Mouse (Mus musculus) layer of hippocampus, adult 11-12 months (tissue): ENCODE data around the gene Olfr177.

Source experiments
- DNase-seq: peaks from one replicate; pipeline ENCODE4 v3.0.0; 2022; ENCODE audit warnings: low spot score

Olfr177 gene

GRCm38 (mm10) chr16:58874668-58875067 lies at the start of gene Olfr177:
Gene Olfr177 (minus strand): TSS chr16:58874768.
- no peak for DNase-seq

DNA sequence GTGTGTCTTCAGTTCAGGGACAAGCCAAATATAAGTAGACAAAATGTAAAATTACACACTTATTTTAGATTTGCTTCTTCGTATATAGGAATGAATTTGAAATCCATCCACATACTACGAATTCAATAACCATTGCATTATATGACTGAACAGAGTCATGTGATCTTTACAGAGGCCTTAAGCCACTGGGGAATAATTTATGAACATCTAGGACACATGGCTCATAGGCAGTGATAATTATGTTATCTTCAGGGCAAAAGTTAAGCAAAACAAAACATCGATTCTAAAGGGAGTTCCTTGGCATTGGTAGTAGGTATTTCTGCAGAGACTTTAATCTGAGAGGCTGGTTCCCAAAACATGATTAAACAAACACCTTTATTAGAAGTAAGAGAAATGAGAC lies 17.4 kb upstream of the Olfr177 start, which contains the start of gene Olfr178:
Gene Olfr178 (minus strand): TSS at position 101 of the 400 bp plus-strand sequence.
- no peak for DNase-seq

DNA sequence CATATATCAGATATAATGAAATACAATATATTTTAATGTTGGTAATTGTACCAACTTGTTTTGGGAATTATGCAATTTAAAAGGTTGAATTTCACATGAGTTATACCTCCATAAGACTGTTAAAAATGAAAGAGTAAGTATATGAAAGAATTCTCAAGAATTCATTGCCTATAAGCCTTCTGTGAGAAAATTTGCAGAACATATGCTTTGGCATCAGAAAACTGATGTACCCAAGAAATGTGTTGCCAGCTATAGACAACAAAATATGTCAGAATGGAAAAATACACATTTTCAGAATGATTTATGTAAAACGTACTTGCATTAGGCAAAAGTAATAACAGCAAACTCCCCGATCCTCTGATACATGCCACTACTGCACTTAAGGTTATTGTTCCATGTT lies 9.8 kb upstream of the Olfr177 start:
- DNase-seq: no peak

GRCm38 (mm10) chr16:58861479-58861878 lies 13.1 kb downstream of the Olfr177 start:
- no peak for DNase-seq

- no peak for DNase-seq
Measured at GRCm38 (mm10) chr16:58860032-58860737, 14.4 kb downstream of the Olfr177 start.

- DNase-seq: no peak
Measured at GRCm38 (mm10) chr16:58826732-58827319, 47.7 kb downstream of the Olfr177 start, which contains the start of gene Olfr175-ps1. Gene Olfr175-ps1 (minus strand): TSS chr16:58826782.
